Mouse (Mus musculus) ovary, adult 18-20 months (tissue): ENCODE data around the gene Tmem119.

Experiments used
- DNase-seq: peaks from one replicate; pipeline ENCODE4 v3.0.0; 2022; ENCODE audit warnings: low spot score, mixed read lengths

Gene Tmem119

GRCm38 (mm10) chr5:113765641-113766526, 34.4 kb downstream of the Tmem119 start:
- no peak for DNase-seq

GRCm38 (mm10) chr5:113764426-113764825, 35.9 kb downstream of the Tmem119 start:
- no peak for DNase-seq

- DNase-seq: no peak
These were observed 38.7 kb downstream of the Tmem119 start for GRCm38 (mm10) chr5:113761585-113761984.

- DNase-seq: no peak
These were observed 44.8 kb downstream of the Tmem119 start for GRCm38 (mm10) chr5:113755347-113756030.

GRCm38 (mm10) chr5:113751521-113752157, 48.7 kb downstream of the Tmem119 start:
- DNase-seq: no peak

- DNase-seq: no peak
These were observed 51.6 kb downstream of the Tmem119 start for GRCm38 (mm10) chr5:113748556-113749331.

- DNase-seq: no peak
These were observed 52.7 kb downstream of the Tmem119 start for GRCm38 (mm10) chr5:113747629-113748028.
